Mouse (Mus musculus): Measurements from ENCODE around the gene Prlhr.

Prlhr gene

GRCm38 (mm10) chr19:60468254-60468762 is at the start of gene Prlhr:
TSS of gene Prlhr (minus strand) at chr19:60468304.
- no peak for ATAC-seq (ENCODE audit: insufficient number of reproducible peaks, low FRiP score, low TSS enrichment)

GRCm38 (mm10) chr19:60515064-60515463 is 47.0 kb upstream of the Prlhr start:
- no peak for ATAC-seq (ENCODE audit: insufficient number of reproducible peaks, low FRiP score, low TSS enrichment)

GRCm38 (mm10) chr19:60513431-60513830 is 45.3 kb upstream of the Prlhr start:
- no peak for ATAC-seq (ENCODE audit: insufficient number of reproducible peaks, low FRiP score, low TSS enrichment)

DNA sequence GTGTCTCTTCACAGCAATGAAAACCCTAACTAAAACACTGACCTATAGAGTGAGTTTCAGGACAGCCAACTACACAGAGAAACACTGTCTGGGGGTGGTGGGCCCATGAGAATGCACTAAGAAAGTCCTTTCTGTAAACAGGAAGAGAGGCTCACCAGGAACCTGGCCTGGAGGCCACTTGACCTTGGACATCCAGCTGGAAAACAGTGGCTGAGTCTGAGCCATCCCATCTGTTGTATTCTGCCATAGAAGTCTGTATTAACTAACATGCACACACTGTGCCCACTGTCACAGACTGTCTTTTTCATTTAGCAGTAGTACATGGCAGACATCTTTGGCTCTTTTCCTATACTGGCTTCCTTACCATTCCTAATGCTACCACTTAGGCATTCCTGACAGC is 32.1 kb upstream of the Prlhr start:
- no peak for ATAC-seq (ENCODE audit: insufficient number of reproducible peaks, low FRiP score, low TSS enrichment)

DNA sequence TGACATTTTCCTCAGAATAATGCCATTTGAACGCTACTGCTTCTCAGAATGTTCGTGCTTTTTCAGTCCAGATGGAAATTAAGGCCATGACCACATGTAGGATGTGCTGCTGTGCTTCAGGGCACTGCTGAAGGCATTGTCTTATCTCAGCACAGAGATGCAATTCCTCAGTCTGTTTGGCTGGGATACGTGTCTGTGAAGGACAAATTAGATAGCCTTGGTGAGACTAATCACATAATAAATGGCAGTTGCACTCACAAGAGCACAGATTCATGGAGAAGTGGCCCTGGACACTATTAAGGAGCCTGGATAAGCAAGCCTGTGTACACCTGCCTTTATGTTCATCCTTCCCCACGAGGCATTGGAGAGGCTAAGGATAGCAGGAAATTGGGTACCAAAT is 29.1 kb upstream of the Prlhr start:
- ATAC-seq (ENCODE audit: insufficient number of reproducible peaks, low FRiP score, low TSS enrichment): no peak

DNA sequence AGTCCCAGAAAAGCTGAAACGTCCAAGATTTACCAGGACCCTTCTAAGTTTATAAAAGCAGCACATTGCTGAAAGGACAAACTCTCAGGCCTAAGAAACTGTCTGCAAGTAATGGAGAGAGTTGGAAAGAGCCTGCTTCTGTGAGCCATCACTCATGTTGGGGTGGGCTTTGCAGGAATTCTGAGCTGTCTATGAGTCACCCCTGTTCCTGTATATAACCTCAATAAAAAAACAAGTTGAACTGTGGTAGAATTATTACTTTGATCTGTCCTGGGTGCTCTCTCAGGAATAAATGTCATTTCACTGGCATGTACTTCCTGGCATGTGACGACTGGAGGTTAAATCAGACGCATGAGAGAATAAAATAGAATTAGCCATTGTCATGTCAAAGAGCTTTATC is 27.7 kb upstream of the Prlhr start:
- no peak for ATAC-seq (ENCODE audit: insufficient number of reproducible peaks, low FRiP score, low TSS enrichment)

- ATAC-seq (ENCODE audit: insufficient number of reproducible peaks, low FRiP score, low TSS enrichment): 0 out of 2 replicates have a peak, but pooled peaks have one; percentile 31
Observed at GRCm38 (mm10) chr19:60489566-60489965, 21.5 kb upstream of the Prlhr start.

- ATAC-seq (ENCODE audit: insufficient number of reproducible peaks, low FRiP score, low TSS enrichment): no peak
Observed at GRCm38 (mm10) chr19:60485261-60485660, 17.2 kb upstream of the Prlhr start.

GRCm38 (mm10) chr19:60478859-60479258 is 10.8 kb upstream of the Prlhr start:
- ATAC-seq (ENCODE audit: insufficient number of reproducible peaks, low FRiP score, low TSS enrichment): no peak

DNA sequence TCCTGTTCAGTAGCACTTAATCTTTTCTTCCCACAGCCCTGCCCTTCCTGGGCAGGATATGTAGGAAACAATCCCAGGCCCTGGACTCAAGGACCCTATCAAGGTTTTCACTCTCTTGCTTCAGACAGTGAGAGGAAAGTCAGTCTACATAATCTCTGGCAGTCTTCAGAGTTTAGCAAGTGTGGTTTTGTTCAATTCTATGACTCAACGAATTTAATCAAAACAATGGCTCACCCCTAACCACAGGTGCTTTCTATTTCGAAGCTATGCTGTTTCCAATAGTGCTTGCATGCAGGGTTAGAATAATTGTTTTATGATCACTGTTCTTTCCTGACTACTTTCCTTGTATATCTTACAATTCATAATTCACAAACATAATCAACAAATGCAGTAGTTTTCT is 9.7 kb upstream of the Prlhr start:
- no peak for ATAC-seq (ENCODE audit: insufficient number of reproducible peaks, low FRiP score, low TSS enrichment)

DNA sequence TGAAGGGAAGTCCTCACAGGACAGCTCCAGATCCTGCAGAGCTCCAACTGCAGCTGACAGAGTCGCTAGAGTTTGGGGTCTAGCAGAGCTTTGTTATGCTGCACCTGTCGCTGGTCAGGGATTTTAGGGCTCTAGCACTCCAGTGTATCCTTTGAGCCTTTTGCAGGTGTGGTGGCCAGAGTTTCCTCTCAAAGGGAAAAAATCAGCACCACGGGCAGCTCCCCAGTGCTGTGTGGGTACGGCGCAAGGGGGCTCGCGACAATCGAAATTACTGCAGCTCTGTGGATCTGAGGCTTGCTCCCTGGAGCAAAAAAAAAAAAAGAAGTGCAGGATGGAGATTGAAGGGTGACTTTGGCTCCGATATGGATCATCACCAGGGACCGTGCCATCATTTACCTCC is 742 bp upstream of the Prlhr start:
- no peak for ATAC-seq (ENCODE audit: insufficient number of reproducible peaks, low FRiP score, low TSS enrichment)

DNA sequence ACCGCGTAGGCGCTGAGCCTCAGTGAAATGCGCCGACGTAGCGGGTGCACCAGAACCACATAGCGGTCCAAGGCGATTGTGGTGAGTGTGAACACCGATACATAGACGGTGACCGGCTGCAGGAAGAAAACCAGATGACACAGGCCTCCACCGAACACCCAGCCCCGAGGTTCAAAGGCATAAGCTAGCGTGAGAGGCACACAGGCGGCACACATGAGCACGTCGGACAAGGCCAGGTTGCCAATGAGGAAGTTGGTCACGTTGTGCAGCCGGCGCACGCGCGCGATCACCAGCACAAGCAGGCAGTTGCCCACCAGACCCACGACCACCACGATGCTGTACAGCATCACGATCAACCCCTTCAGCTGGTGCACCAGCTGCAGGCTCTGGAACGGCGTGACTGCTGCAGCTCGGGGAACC is 506 bp downstream of the Prlhr start:
- ATAC-seq (ENCODE audit: insufficient number of reproducible peaks, low FRiP score, low TSS enrichment): peak; percentile 24; the same call in 1 of the 2 replicates

- peak; percentile 62 for ATAC-seq (ENCODE audit: insufficient number of reproducible peaks, low FRiP score, low TSS enrichment)
Observed at GRCm38 (mm10) chr19:60466953-60467570, 1.0 kb downstream of the Prlhr start.

- no peak for ATAC-seq (ENCODE audit: insufficient number of reproducible peaks, low FRiP score, low TSS enrichment)
Observed at GRCm38 (mm10) chr19:60465726-60466125, 2.4 kb downstream of the Prlhr start.

GRCm38 (mm10) chr19:60463896-60464295 is 4.2 kb downstream of the Prlhr start:
- no peak for ATAC-seq (ENCODE audit: insufficient number of reproducible peaks, low FRiP score, low TSS enrichment)

- ATAC-seq (ENCODE audit: insufficient number of reproducible peaks, low FRiP score, low TSS enrichment): no peak
Observed at GRCm38 (mm10) chr19:60463440-60463839, 4.7 kb downstream of the Prlhr start.

- ATAC-seq (ENCODE audit: insufficient number of reproducible peaks, low FRiP score, low TSS enrichment): no peak
Observed at GRCm38 (mm10) chr19:60461476-60461875, 6.6 kb downstream of the Prlhr start.

DNA sequence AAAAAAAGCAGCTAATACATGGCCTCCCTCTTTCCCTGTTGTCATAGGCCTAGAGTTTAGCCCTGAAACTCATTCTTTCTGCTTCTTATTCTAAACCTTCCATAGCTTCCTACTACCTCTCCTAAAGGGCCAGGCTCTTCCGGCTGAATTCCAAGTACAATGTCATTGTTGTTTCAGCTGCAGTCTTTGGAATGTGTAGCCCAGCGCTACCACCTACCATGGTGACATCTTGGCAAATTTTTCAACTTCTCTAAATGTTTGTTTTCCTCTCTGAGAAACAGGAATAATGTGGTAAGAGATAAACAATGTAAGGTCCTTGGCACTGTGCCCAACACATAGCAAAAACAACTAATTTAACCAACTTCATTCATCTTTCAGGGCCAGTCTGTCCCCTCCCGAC is 8.4 kb downstream of the Prlhr start:
- no peak for ATAC-seq (ENCODE audit: insufficient number of reproducible peaks, low FRiP score, low TSS enrichment)

DNA sequence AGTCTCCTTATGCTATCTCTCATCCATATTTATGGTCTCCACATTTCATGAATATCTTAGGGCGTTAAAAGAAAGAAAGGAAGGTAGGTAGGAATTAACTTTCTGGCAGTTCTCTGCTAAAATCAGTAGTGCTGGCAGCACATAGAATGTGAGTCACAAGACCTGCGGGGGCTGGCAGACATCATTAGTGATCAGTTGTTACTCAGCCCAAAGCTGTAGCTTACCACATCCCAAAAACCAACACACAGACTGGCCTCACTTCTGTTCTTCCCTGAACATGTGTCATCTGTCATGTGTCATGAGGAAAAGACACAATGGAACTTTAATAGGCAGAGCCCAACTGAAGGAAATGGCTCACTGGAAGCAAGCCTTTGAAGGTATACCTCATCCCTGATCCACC is 9.0 kb downstream of the Prlhr start:
- ATAC-seq (ENCODE audit: insufficient number of reproducible peaks, low FRiP score, low TSS enrichment): no peak

DNA sequence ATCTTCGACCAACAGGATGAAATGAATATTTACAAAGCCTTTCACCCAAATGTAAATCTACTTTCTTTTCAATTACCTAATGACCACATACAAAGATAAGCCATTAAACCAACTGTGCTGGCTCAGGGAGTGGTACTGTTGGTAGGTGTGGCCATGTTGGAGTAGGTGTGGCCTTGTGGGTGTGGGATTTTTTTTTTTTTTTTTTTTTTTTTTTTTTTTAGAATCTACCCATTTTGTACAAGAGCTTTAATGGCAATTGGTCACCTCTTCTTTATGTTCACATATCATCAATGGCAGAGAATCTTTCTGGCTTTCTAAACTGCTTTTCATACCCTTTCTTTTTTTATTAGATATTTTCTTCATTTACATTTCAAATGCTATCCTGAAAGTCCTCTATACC is 12.3 kb downstream of the Prlhr start:
- no peak for ATAC-seq (ENCODE audit: insufficient number of reproducible peaks, low FRiP score, low TSS enrichment)

DNA sequence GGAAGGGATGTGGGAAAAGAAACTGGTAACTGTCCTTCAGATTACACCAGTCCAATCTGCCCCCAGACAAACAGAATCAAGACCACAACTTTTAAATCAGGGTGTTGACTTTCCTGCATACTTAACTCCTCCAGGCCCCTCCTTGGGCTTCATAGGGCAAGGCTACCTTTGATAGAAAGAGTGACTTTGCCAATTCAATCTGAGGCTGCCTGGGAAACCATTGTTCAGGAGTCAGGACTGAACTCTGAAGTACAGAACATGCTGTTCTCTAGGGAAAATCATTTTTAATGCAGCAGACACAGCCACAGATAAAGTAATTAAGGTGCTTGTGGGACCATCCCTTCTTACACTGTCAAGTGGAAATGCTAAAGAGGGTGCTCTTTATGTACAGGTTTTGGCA is 27.6 kb downstream of the Prlhr start:
- ATAC-seq (ENCODE audit: insufficient number of reproducible peaks, low FRiP score, low TSS enrichment): no peak

DNA sequence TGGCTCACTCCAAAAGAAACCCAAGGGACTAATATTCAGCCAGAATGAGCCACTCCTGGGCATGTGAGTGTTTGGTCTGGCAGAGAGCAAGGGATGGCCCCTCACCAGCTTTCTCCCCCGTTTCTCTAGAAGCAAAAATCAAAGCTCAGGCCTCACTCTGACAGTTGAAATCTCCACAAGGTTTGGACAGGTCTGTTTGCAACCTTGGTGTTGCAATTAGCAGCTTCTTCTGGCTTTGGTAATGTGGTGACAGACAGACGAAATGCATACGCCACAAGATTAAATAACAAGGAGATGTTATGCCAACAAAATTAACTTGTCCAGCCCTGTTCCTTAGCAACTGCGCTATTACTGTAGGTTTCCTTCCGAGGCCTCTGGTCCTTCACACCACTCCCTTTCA is 28.0 kb downstream of the Prlhr start:
- ATAC-seq (ENCODE audit: insufficient number of reproducible peaks, low FRiP score, low TSS enrichment): no peak

Data from cerebellum, adult (tissue).